Mouse (Mus musculus): ENCODE measurements around the gene Senp3. TPM values are rescaled to one million over a fixed set of nuclear protein-coding genes. Genes with fewer than 3 reads are reported as not detected.

The Senp3 gene
- polyA plus RNA-seq, 1 experiment: 24.6 TPM

GRCm38 (mm10) chr11:69718661-69719060, 36.8 kb upstream of the Senp3 start:
- WGBS: 18% methylated on average over 15 of the region's 15 CpGs
- H3K27ac ChIP-seq (ENCODE audit: insufficient read depth, low read depth, low read length): no peak overlapping the region; the same call in 1 of the 2 replicates
- H3K36me3 ChIP-seq (ENCODE audit: control insufficient read depth, insufficient read depth, low read length): no peaks in the 10 kb centered on the region
- no peak for TF ChIP-seq POLR2A (IDR thresholded peaks at IDR 0.05; ENCODE audit: low read depth, low read length)
- TF ChIP-seq CTCF (IDR thresholded peaks at IDR 0.05; ENCODE audit: extremely low read depth, insufficient read length, insufficient replicate concordance, low read depth, low read length): no peak
- H3K4me1 ChIP-seq (ENCODE audit: control insufficient read depth, insufficient read depth, insufficient read length, low read length): peaks cover 5% of the 10 kb centered on the region; the same call in 1 of the 2 replicates
- no peaks in the 10 kb centered on the region for H3K27me3 ChIP-seq (ENCODE audit: control insufficient read depth, insufficient read depth, low read length)
- no peak overlapping the region for H3K4me3 ChIP-seq (ENCODE audit: low read depth, low read length)

DNA sequence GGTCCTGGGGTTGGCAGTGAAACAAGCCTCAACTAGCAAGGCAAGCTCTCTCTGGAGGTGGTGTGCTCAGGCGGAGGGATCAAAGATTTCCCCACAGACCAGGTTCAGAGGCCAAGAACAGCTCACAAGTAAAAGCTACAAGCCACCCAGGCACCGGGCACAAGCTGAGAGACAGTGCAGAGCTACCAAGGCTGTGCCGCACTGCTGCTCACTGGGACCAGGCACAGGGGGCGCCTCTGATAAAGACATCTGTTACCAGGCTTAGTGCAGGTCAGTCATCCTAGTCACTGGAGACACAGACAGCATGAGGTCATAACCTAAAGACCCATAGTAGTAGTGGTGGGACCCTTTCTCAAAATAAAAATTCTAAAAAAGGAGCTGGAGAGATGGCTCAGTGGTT, 35.1 kb upstream of the Senp3 start:
- TF ChIP-seq POLR2A (IDR thresholded peaks at IDR 0.05; ENCODE audit: low read depth, low read length): no peak
- no peak for TF ChIP-seq CTCF (IDR thresholded peaks at IDR 0.05; ENCODE audit: extremely low read depth, insufficient read length, insufficient replicate concordance, low read depth, low read length)

GRCm38 (mm10) chr11:69715929-69716328, 34.0 kb upstream of the Senp3 start:
- Histone ChIP-seq H3K4me3 (ENCODE audit: low read depth, low read length) (no peak overlapping the region), H3K4me1 (ENCODE audit: control insufficient read depth, insufficient read depth, insufficient read length, low read length) (peaks cover 5% of the 10 kb centered on the region; the same call in 1 of the 2 replicates), H3K36me3 (ENCODE audit: control insufficient read depth, insufficient read depth, low read length) (no peaks in the 10 kb centered on the region), H3K27me3 (ENCODE audit: control insufficient read depth, insufficient read depth, low read length) (no peaks in the 10 kb centered on the region), H3K27ac (ENCODE audit: insufficient read depth, low read depth, low read length) (no peak overlapping the region)
- 21% methylated on average over 5 of the region's 5 CpGs for WGBS
- TF ChIP-seq CTCF (IDR thresholded peaks at IDR 0.05; ENCODE audit: extremely low read depth, insufficient read length, insufficient replicate concordance, low read depth, low read length) (no peak), POLR2A (IDR thresholded peaks at IDR 0.05; ENCODE audit: low read depth, low read length) (no peak)

More for the DNA sequence above, 35.1 kb upstream of the Senp3 start:
- Histone ChIP-seq H3K4me1 (ENCODE audit: control insufficient read depth, insufficient read depth, insufficient read length, low read length) (peaks cover 5% of the 10 kb centered on the region; the same call in 1 of the 2 replicates), H3K36me3 (ENCODE audit: control insufficient read depth, insufficient read depth, low read length) (no peaks in the 10 kb centered on the region), H3K27ac (ENCODE audit: insufficient read depth, low read depth, low read length) (no peak overlapping the region), H3K4me3 (ENCODE audit: low read depth, low read length) (no peak overlapping the region), H3K27me3 (ENCODE audit: control insufficient read depth, insufficient read depth, low read length) (no peaks in the 10 kb centered on the region)
- WGBS: 71% methylated on average over 4 of the region's 4 CpGs

DNA sequence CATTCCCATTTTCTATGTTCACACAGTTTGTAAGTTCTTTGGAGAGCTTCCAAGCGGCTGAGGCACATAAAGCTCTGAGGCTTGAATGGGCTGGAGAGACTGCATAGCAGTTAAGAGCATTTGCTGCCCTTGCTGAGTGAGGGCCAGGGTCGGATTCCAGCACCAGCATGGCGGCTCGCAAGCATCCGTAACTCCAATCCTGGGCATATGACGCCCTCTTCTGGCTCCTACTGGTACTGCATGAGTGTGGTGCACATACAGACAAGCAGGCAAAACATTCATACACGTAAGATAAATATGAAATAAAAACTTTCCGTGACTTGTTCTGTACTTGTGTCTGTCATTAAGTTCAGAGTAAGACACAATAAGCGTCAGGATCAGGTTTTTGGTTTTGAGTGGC, 33.6 kb upstream of the Senp3 start:
- Histone ChIP-seq H3K4me3 (ENCODE audit: low read depth, low read length) (no peak overlapping the region), H3K27me3 (ENCODE audit: control insufficient read depth, insufficient read depth, low read length) (no peaks in the 10 kb centered on the region), H3K4me1 (ENCODE audit: control insufficient read depth, insufficient read depth, insufficient read length, low read length) (peaks cover 5% of the 10 kb centered on the region; the same call in 1 of the 2 replicates), H3K36me3 (ENCODE audit: control insufficient read depth, insufficient read depth, low read length) (no peaks in the 10 kb centered on the region), H3K27ac (ENCODE audit: insufficient read depth, low read depth, low read length) (no peak overlapping the region)
- TF ChIP-seq POLR2A (IDR thresholded peaks at IDR 0.05; ENCODE audit: low read depth, low read length) (no peak), CTCF (IDR thresholded peaks at IDR 0.05; ENCODE audit: extremely low read depth, insufficient read length, insufficient replicate concordance, low read depth, low read length) (peak; percentile 55; the same call in 1 of the 2 replicates)
- 70% methylated on average over 9 of the region's 9 CpGs for WGBS

GRCm38 (mm10) chr11:69714636-69715329, 32.9 kb upstream of the Senp3 start:
- TF ChIP-seq POLR2A (IDR thresholded peaks at IDR 0.05; ENCODE audit: low read depth, low read length) (no peak), CTCF (IDR thresholded peaks at IDR 0.05; ENCODE audit: extremely low read depth, insufficient read length, insufficient replicate concordance, low read depth, low read length) (no peak)
- Histone ChIP-seq H3K27me3 (ENCODE audit: control insufficient read depth, insufficient read depth, low read length) (no peaks in the 10 kb centered on the region), H3K36me3 (ENCODE audit: control insufficient read depth, insufficient read depth, low read length) (no peaks in the 10 kb centered on the region), H3K4me1 (ENCODE audit: control insufficient read depth, insufficient read depth, insufficient read length, low read length) (peaks cover 5% of the 10 kb centered on the region; the same call in 1 of the 2 replicates), H3K4me3 (ENCODE audit: low read depth, low read length) (no peak overlapping the region), H3K27ac (ENCODE audit: insufficient read depth, low read depth, low read length) (no peak overlapping the region)
- WGBS: 66% methylated on average over 18 of the region's 18 CpGs

- H3K27me3 ChIP-seq (ENCODE audit: control insufficient read depth, insufficient read depth, low read length): no peaks in the 10 kb centered on the region
- H3K36me3 ChIP-seq (ENCODE audit: control insufficient read depth, insufficient read depth, low read length): no peaks in the 10 kb centered on the region
- no peak for TF ChIP-seq CTCF (IDR thresholded peaks at IDR 0.05; ENCODE audit: extremely low read depth, insufficient read length, insufficient replicate concordance, low read depth, low read length)
- no peaks in the 10 kb centered on the region for H3K4me1 ChIP-seq (ENCODE audit: control insufficient read depth, insufficient read depth, insufficient read length, low read length)
- H3K27ac ChIP-seq (ENCODE audit: insufficient read depth, low read depth, low read length): no peak overlapping the region
- 86% methylated on average over 20 of the region's 20 CpGs for WGBS
- H3K4me3 ChIP-seq (ENCODE audit: low read depth, low read length): no peak overlapping the region
Observed at GRCm38 (mm10) chr11:69712954-69713672, 31.2 kb upstream of the Senp3 start.

DNA sequence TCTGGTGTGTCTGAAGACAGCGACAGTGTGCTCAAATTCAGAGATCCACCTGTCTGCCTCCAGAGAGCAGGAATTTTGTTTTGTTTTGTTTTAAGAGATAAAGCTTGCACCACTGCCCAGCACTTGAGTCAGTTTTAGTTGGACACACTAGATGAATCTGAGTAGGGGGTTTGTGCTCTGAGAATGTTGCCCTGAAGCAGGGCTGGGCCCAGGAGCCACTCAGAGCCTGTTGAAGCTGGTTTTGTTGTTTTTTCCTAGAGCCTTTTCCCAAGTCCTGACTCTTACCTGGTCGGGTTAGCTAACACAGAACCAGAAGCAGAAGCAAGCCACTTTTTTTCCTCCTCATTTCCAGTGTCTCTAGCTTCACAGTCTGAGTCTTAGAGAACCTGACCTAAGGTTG, 29.2 kb upstream of the Senp3 start:
- Histone ChIP-seq H3K27me3 (ENCODE audit: control insufficient read depth, insufficient read depth, low read length) (no peaks in the 10 kb centered on the region), H3K4me1 (ENCODE audit: control insufficient read depth, insufficient read depth, insufficient read length, low read length) (peaks cover 7% of the 10 kb centered on the region; the same call in 1 of the 2 replicates), H3K36me3 (ENCODE audit: control insufficient read depth, insufficient read depth, low read length) (no peaks in the 10 kb centered on the region), H3K4me3 (ENCODE audit: low read depth, low read length) (no peak overlapping the region), H3K27ac (ENCODE audit: insufficient read depth, low read depth, low read length) (no peak overlapping the region)
- 79% methylated on average over 2 of the region's 2 CpGs for WGBS
- TF ChIP-seq CTCF (IDR thresholded peaks at IDR 0.05; ENCODE audit: extremely low read depth, insufficient read length, insufficient replicate concordance, low read depth, low read length): no peak
- no peak for TF ChIP-seq POLR2A (IDR thresholded peaks at IDR 0.05; ENCODE audit: low read depth, low read length)
